Mouse (Mus musculus) urinary bladder, postnatal 14 days (tissue): ENCODE measurements around the gene Amz1.

ENCODE experiments used
- DNase-seq: peaks from one replicate; pipeline ENCODE4 v3.0.0; 2021; ENCODE audit warnings: low spot score

Amz1 gene

GRCm38 (mm10) chr5:140726062-140726839 lies 2.3 kb downstream of the Amz1 start:
- no peak for DNase-seq

- DNase-seq, result no peak
Measured at GRCm38 (mm10) chr5:140726946-140727740, 3.2 kb downstream of the Amz1 start.

GRCm38 (mm10) chr5:140731040-140731797 lies 7.3 kb downstream of the Amz1 start:
- no peak for DNase-seq

- DNase-seq, result no peak
Measured at GRCm38 (mm10) chr5:140732195-140732594, 8.3 kb downstream of the Amz1 start.

DNA sequence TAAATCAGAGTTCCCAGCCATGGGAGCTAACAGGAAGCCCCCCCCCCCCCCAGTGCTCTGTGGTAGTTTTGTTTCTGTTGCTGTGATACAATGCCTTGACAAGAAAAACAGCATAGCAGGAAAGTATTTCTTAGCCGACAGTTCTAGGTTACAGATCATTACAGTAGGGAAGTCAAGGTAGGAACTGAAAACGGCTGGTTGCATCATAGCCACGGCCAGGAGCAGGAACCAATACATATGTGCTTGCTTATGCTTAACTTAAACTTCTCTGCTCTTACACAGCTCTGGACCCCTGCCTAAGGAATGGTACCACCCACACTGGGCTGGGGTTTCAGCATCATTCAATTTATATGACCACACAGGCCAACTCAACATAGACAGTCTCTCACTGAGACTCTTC lies 9.4 kb downstream of the Amz1 start:
- DNase-seq, result no peak

GRCm38 (mm10) chr5:140735297-140735696 lies 11.4 kb downstream of the Amz1 start:
- peak; percentile 33 for DNase-seq

DNA sequence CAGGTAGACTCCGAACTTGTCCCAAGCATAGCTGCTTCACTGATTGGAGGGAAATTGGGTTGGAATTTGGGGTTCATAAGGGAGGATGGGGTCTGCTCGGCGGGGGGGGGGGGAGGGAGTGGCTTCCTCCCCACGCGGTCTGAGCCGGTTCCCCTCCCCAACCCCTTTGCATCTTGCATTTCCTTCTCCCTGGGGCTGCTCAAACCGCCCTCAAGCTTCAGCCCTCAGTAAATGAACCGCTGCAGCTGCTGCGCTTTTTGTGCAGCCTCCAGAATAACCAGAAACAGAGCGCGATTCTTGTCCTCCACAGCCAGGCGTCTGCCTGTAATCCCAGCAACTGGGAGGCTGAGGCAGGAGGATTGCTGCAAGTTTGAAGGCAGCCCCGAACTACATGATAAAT lies 12.2 kb downstream of the Amz1 start:
- DNase-seq, result no peak

GRCm38 (mm10) chr5:140739813-140740212 lies 15.9 kb downstream of the Amz1 start:
- DNase-seq, result no peak

DNA sequence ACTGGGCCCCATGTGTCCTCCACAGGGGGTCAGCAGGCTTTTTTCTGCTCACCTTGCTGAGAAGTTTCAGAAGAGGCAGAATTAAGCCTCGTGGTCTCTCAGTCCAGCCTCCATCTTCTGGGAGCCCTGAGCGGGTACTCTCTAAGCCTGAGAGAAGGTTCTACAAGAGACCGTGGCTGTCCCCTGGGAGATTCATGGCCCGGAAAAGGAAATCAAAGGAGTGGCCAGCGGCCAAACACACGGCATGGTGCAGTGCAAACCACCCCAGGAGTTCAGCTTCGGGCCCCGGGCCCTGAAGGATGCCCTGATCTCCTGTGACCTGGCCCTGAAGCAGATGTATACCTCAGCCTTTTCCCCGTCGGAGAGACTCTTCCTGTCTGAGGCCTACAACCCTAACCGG lies 17.1 kb downstream of the Amz1 start:
- no peak for DNase-seq

DNA sequence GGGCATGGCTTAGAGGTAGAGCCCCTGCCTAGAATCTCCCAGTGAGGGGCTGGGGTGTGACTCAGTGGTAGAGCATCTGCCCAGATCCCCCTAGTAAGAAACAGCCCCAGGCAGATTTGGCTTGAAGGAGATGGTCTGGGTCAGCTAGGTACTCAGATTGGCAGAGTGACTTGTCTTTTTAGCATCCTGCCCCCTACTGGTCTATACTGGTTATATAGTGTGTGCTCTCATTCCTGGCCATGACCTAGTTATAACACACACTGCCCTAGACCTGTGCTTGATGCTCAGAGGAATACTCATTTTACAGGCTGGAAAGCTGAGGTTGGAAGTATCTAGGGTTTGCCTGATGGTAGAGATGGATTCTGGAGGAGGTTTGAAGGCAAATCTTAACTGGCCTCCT lies 17.9 kb downstream of the Amz1 start:
- DNase-seq, result no peak

- DNase-seq, result no peak
Measured at GRCm38 (mm10) chr5:140743706-140744131, 19.8 kb downstream of the Amz1 start.

GRCm38 (mm10) chr5:140748425-140748824 lies 24.5 kb downstream of the Amz1 start:
- DNase-seq, result peak; percentile 22

- peak; percentile 79 for DNase-seq
Measured at GRCm38 (mm10) chr5:140749062-140749875, 25.3 kb downstream of the Amz1 start.

DNA sequence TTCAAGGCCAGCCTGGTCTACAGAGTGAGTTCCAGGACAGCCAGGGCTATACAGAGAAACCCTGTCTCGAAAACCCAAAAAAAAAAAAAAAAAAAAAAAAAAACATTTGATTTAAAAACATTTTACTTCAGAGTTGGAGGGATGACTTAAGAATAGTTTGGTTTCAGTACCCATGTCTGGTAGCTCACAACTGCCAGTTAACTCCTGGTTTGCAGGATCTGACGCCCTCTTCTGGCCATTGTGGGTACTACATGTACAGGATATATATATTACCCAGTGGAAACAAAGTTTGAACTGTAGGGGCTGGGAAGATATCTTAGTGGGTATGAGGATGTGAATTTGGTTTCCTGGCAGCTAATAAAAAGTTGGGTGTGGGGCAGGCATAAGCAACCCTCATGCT lies 27.0 kb downstream of the Amz1 start:
- DNase-seq, result no peak

- no peak for DNase-seq
Measured at GRCm38 (mm10) chr5:140752041-140752440, 28.1 kb downstream of the Amz1 start.

GRCm38 (mm10) chr5:140752639-140753038 lies 28.7 kb downstream of the Amz1 start:
- DNase-seq, result no peak

DNA sequence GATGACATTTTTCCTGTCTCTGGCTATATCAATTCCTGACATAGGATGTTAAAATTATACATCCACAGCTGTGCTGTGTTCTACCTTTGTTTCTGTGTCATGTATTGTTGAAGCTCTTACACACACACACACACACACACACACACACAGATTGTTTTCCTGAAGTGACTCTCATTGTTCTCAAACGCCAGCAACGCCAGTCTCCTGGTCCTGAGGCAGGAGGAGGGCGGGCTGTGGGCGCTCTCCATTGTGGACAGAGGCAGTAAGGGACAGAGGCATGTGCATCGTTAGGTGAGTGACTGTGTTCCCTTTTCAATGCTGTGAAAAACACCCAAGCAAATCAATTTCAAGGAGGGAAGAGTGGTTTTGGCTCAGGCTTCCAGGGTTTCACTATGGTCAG lies 29.3 kb downstream of the Amz1 start:
- no peak for DNase-seq

- DNase-seq, result no peak
Measured at GRCm38 (mm10) chr5:140758864-140759263, 34.9 kb downstream of the Amz1 start.

GRCm38 (mm10) chr5:140762540-140762939 lies 38.6 kb downstream of the Amz1 start:
- DNase-seq, result no peak

DNA sequence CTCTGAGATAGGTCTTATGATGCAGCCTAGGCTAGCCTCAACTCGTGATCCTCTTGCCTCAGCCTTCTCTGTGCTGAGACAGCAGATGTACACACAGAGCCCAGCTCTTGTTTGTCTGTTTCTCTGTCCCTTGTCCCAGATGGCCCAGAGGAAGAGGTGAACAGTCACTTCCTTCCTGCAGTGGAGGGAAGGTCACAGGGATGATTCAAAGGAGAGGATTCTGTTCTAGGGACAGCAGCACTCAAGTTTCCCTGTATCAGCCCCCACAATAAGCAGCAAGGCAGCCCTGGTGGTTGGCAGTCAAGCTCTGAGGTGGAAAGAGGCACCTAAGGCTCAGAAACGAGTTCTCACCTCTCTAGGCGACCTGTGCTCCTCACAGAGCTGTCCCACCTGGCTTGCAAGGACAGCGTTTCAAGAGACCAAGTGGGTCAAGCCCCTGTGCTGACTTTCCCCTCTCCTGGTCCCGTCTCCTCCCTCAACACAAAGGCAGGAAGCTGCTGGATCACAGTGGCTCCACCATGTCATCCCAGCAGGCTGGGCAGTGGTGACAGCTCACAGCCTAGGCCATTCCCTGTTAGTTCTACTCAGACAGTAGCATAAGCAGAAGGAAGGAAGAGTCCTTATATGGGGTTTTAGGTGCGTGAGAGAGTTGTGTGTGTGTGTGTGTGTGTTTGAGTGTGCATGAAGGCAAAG lies 41.1 kb downstream of the Amz1 start:
- DNase-seq, result no peak

GRCm38 (mm10) chr5:140766566-140766965 lies 42.6 kb downstream of the Amz1 start:
- DNase-seq, result no peak
